ENCODE assay signal across 21 mouse cellular contexts in the genomic region with DNA sequence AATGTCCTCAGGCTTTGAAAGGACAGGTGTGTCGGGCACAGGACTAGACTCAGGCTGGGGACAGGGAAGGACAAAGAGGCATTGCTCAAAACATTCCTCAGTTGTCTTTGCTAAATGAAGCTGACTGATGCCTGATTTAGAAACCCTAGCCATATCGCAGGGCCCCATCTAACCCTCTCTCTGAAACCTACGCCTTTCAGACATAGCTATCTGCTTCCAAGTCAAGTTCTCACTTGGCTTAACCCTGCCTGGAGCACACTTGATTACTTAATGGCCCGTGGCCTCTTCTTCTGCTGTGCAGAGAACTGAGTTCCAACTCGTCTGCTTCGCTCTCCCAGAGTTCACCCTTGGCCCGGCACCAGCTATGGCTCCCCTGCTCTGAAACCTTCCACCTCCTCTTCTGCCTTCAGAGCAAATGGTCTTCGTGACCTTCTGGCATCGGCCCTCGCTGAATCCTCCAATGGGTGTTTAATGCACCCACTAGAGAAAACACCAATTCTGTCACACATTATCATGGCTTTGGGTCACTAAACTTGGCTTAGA.
DNase-seq lines count a peak whose midpoint lies in the region; ATAC-seq lines count a peak whose summit lies in the region.
"Had no signal": no experiment of that assay in that cellular context is flagged by ENCODE, and none has a peak within 500 bp of the region (broad histone marks: within the 10 kb centered on the region; RNA-seq: fewer than 3 reads in every experiment).

No protein-coding gene starts in this region.

- no peak overlapping the region for H3K4me3 ChIP-seq in kidney, embryonic 15.5 days (replicated peaks)
- no peak overlapping the region for H3K4me3 ChIP-seq in embryonic facial prominence, embryonic 13.5 days
- H3K4me3 ChIP-seq in limb, embryonic 12.5 days (replicated peaks), result no peak overlapping the region
- H3K4me3 ChIP-seq: erythroblast, embryonic 14.5 days; heart, adult 2 months; midbrain, embryonic 15.5 days; myocyte had no signal

- intact Hi-C loops in gastrocnemius, postnatal 14 days (cut with DNase I; ENCODE audit: low total_unique reads), result no loop called here

- 42% methylated on average over 10 of the region's 10 CpGs for WGBS in kidney, embryonic 15.5 days
- WGBS in embryonic facial prominence, embryonic 13.5 days, result 69% methylated on average over 10 of the region's 10 CpGs
- 80% methylated on average over 10 of the region's 10 CpGs for WGBS in limb, embryonic 12.5 days

- no peaks in the 10 kb centered on the region for H3K36me3 ChIP-seq in kidney, embryonic 15.5 days
- no peaks in the 10 kb centered on the region for H3K36me3 ChIP-seq in embryonic facial prominence, embryonic 13.5 days
- no peaks in the 10 kb centered on the region for H3K36me3 ChIP-seq in limb, embryonic 12.5 days
- H3K36me3 ChIP-seq: midbrain, embryonic 15.5 days had no signal

- peak; percentile 21 for DNase-seq in gastrocnemius, postnatal 25 days
- DNase-seq in gastrocnemius, postnatal 14 days, result no peak
- DNase-seq in kidney, postnatal 14 days, result no peak
- no peak for DNase-seq in layer of hippocampus, adult 9-10 months (ENCODE audit: low spot score)
- no peak for DNase-seq in adrenal gland, postnatal 14 days
- DNase-seq: adrenal gland, adult 8-10 months; cerebellum, postnatal 36 days; heart, adult 2 months; kidney, postnatal 25 days; lung, adult 2 months; lung, postnatal 36 days; right cerebral cortex, postnatal 14 days; thymus, adult 2 months had no signal

- H3K27ac ChIP-seq in kidney, embryonic 15.5 days, result peak overlapping the region; percentile 19; the same call in 1 of the 2 replicates
- peak overlapping the region; percentile 55; the same call in 1 of the 2 replicates for H3K27ac ChIP-seq in embryonic facial prominence, embryonic 13.5 days
- peak overlapping the region; percentile 36; the same call in 1 of the 2 replicates for H3K27ac ChIP-seq in limb, embryonic 12.5 days
- H3K27ac ChIP-seq: heart, adult 2 months had no signal

- no peak for ATAC-seq in kidney, embryonic 15.5 days (replicated peaks; ENCODE audit: low FRiP score)
- no peak for ATAC-seq in embryonic facial prominence, embryonic 13.5 days (ENCODE audit: insufficient number of reproducible peaks, insufficient read depth, low FRiP score, low TSS enrichment, low read depth)
- no peak for ATAC-seq in limb, embryonic 12.5 days (ENCODE audit: insufficient number of reproducible peaks, insufficient read depth, low FRiP score, low TSS enrichment, low read depth)
- ATAC-seq: intestine, postnatal 0 days; midbrain, embryonic 15.5 days had no signal

- no peaks in the 10 kb centered on the region for H3K27me3 ChIP-seq in kidney, embryonic 15.5 days
- H3K27me3 ChIP-seq in embryonic facial prominence, embryonic 13.5 days, result no peaks in the 10 kb centered on the region
- H3K27me3 ChIP-seq in limb, embryonic 12.5 days, result no peaks in the 10 kb centered on the region
- H3K27me3 ChIP-seq: midbrain, embryonic 15.5 days had no signal

- no peaks in the 10 kb centered on the region for H3K9me3 ChIP-seq in kidney, embryonic 15.5 days (replicated peaks)
- H3K9me3 ChIP-seq in embryonic facial prominence, embryonic 13.5 days, result no peaks in the 10 kb centered on the region
- no peaks in the 10 kb centered on the region for H3K9me3 ChIP-seq in limb, embryonic 12.5 days
- H3K9me3 ChIP-seq: midbrain, embryonic 15.5 days had no signal

- peaks cover 41% of the 10 kb centered on the region for H3K4me1 ChIP-seq in kidney, embryonic 15.5 days
- H3K4me1 ChIP-seq in embryonic facial prominence, embryonic 13.5 days, result peaks cover 47% of the 10 kb centered on the region
- H3K4me1 ChIP-seq in limb, embryonic 12.5 days (replicated peaks), result peaks cover 53% of the 10 kb centered on the region

- H3K4me2 ChIP-seq in kidney, embryonic 15.5 days, result no peak overlapping the region
- H3K4me2 ChIP-seq in embryonic facial prominence, embryonic 13.5 days, result no peak overlapping the region
- H3K4me2 ChIP-seq in limb, embryonic 12.5 days, result no peak overlapping the region
- H3K4me2 ChIP-seq: liver, embryonic 11.5 days; midbrain, embryonic 15.5 days had no signal

- H3K9ac ChIP-seq in kidney, embryonic 15.5 days, result no peak overlapping the region
- no peak overlapping the region for H3K9ac ChIP-seq in embryonic facial prominence, embryonic 13.5 days
- no peak overlapping the region for H3K9ac ChIP-seq in limb, embryonic 12.5 days (replicated peaks)
- H3K9ac ChIP-seq: midbrain, embryonic 15.5 days had no signal
